Mouse (Mus musculus) liver, embryonic 14.5 days (tissue): Measurements from ENCODE around the gene Isl1. TPM values are rescaled to one million over a fixed set of nuclear protein-coding genes. Genes with fewer than 3 reads are reported as not detected.

Source experiments
- ATAC-seq: fragments of 200-750 bp; cut with Nextera tagmentation; 2 replicates; pipeline ENCODE4 v1.8.0; 2017; ENCODE audit warnings: moderate number of reproducible peaks, mild to moderate bottlenecking, moderate library complexity; ENCODE audit not compliant: insufficient read depth
- DNase-seq, 3 experiments: peaks; one replicate each; pipeline ENCODE4 v3.0.0-alpha.2; 2012 to 2013; ENCODE audit warnings: low read depth in 3 of 3, low spot score in 3 of 3
- H3K27ac ChIP-seq: fragments of 300-500 bp; sonication (generic); 2 replicates; pipeline ENCODE4 v1.5.1; 2014; ENCODE audit warnings: moderate library complexity, mild to moderate bottlenecking, control low read depth, inconsistent platforms
- H3K27me3 ChIP-seq: fragments of 300-500 bp; sonication (generic); 2 replicates; pipeline ENCODE4 v1.6.1; 2014; ENCODE audit warnings: mild to moderate bottlenecking, low read length, moderate library complexity; ENCODE audit not compliant: control insufficient read depth, insufficient read depth
- H3K36me3 ChIP-seq: fragments of 300-500 bp; sonication (generic); replicated peaks from 2 replicates; pipeline ENCODE4 v1.6.1; 2014; ENCODE audit warnings: low read depth; ENCODE audit not compliant: control insufficient read depth, insufficient read depth
- H3K4me1 ChIP-seq, 2 experiments: fragments of 200-500 bp in 1 of 2; fragments of 300-500 bp in 1 of 2; sonication (generic) in 1 of 2; replicated peaks; 2 replicates each; pipeline ENCODE4 v1.6.1; 2012 to 2014; ENCODE audit warnings: antibody characterized with exemption in 1 of 2, inconsistent platforms in 1 of 2, low read length in 1 of 2; ENCODE audit not compliant: control insufficient read depth in 2 of 2, insufficient read depth in 2 of 2
- H3K4me2 ChIP-seq: fragments of 300-500 bp; sonication (generic); 2 replicates; pipeline ENCODE4 v1.6.1; 2014; ENCODE audit warnings: low read depth, mild to moderate bottlenecking, control low read depth, moderate library complexity
- H3K4me3 ChIP-seq, 2 experiments: fragments of 200-500 bp in 1 of 2; fragments of 300-500 bp in 1 of 2; sonication (generic) in 1 of 2; 2 replicates each; pipeline ENCODE4 v1.5.1; 2012 to 2014; ENCODE audit warnings: low read depth in 2 of 2, low read length in 2 of 2, mild to moderate bottlenecking in 2 of 2, control low read depth in 1 of 2, inconsistent platforms in 1 of 2, moderate library complexity in 1 of 2; ENCODE audit not compliant: insufficient read depth in 1 of 2
- H3K9ac ChIP-seq: fragments of 300-500 bp; sonication (generic); replicated peaks from 2 replicates; pipeline ENCODE4 v1.6.1; 2014; ENCODE audit warnings: mild to moderate bottlenecking, control low read depth, moderate library complexity
- H3K9me3 ChIP-seq: fragments of 300-500 bp; sonication (generic); 2 replicates; pipeline ENCODE4 v1.6.1; 2016; ENCODE audit warnings: low read length, mixed read lengths; ENCODE audit not compliant: control insufficient read depth
- CTCF ChIP-seq: IDR thresholded peaks from 2 replicates; pipeline ENCODE4 v1.5.1; 2016; ENCODE audit warnings: antibody characterized with exemption, low read depth, control low read depth
- EP300 ChIP-seq: IDR thresholded peaks from 2 replicates; pipeline ENCODE4 v1.6.1; 2016; ENCODE audit warnings: antibody characterized with exemption, low read depth
- WGBS: fragments of 180-500 bp; shearing (Covaris S2); extraction: QIAGEN DNeasy Blood & Tissue Kit; methylation state at CpG from one replicate; pipeline ENCODE4 v1.1.7; 2014; ENCODE audit not compliant: insufficient replicate concordance; 5-methylcytosine and 5-hydroxymethylcytosine counted together
- polyA plus RNA-seq, 2 experiments: library from polyadenylated mRNA; depleted of rRNA in 1 of 2; stranded (reverse) in 1 of 2; unstranded in 1 of 2; fragments of >200 nt; fragmentation: Nextera tagmentation in 1 of 2; extraction: Ambion mirVana in 1 of 2; gene quantifications; 2 replicates each; pipeline versions ENCODE4 v1.2.1 to v1.2.3; 2012 to 2014

Isl1 gene
- polyA plus RNA-seq, 2 experiments, result 0.23 to 0.27 TPM

DNA sequence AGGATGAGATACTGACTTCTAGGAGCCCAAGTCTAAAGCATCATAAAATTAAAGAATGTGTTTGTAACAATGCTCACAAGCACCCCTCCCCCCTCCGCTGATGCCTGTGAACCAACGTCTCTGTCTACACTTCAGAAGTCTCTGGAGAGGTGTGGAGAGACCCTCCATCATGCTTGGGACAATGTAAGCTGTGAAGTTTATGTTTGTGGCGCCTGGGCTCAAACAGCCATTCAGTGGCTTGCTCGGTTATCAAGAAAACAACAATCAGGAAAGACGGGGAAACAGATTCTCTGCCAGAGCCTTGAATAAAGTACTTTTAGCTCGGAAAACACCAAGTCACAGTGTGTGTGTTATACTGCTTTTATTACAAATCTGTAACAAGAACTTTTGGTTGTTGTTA lies 14.8 kb downstream of the Isl1 start:
- H3K27me3 ChIP-seq, result peaks cover 50% of the 10 kb centered on the region
- 12% methylated on average over 6 of the region's 6 CpGs for WGBS

DNA sequence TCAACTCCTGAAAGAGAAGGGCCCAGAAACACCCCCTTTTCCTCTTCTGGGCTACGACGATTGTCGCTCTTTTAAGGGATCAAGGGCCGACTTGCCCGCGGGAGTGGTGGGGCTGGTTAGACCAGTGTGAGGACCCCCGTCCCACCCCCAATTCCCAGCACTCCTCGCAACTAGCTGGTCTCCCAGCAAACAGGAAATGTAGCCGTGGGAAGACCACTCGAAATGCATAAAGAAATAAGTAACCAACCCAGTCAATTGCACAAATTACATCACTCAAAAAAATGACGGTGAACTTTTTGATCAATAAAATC lies 15.4 kb downstream of the Isl1 start:
- H3K27ac ChIP-seq, result no peak overlapping the region
- no peak overlapping the region for H3K9ac ChIP-seq
- H3K9me3 ChIP-seq, result no peaks in the 10 kb centered on the region
- ATAC-seq (no peak), DNase-seq (no peak)
- no peaks in the 10 kb centered on the region for H3K36me3 ChIP-seq
- WGBS, result under 1% methylated on average over 11 of the region's 11 CpGs
- no peak for TF ChIP-seq CTCF
- no peak for TF ChIP-seq EP300
- H3K4me3 ChIP-seq, result no peak overlapping the region
- H3K27me3 ChIP-seq, result peaks cover 45% of the 10 kb centered on the region
- no peak overlapping the region for H3K4me2 ChIP-seq
- no peaks in the 10 kb centered on the region for H3K4me1 ChIP-seq

More for the DNA sequence above, 14.8 kb downstream of the Isl1 start:
- no peaks in the 10 kb centered on the region for H3K36me3 ChIP-seq
- H3K4me3 ChIP-seq, result no peak overlapping the region
- ATAC-seq, result no peak
- no peak overlapping the region for H3K27ac ChIP-seq
- TF ChIP-seq EP300 (no peak), CTCF (no peak)
- DNase-seq, result no peak
- no peak overlapping the region for H3K4me2 ChIP-seq
- H3K9ac ChIP-seq, result no peak overlapping the region
- H3K4me1 ChIP-seq, result no peaks in the 10 kb centered on the region
- no peaks in the 10 kb centered on the region for H3K9me3 ChIP-seq

DNA sequence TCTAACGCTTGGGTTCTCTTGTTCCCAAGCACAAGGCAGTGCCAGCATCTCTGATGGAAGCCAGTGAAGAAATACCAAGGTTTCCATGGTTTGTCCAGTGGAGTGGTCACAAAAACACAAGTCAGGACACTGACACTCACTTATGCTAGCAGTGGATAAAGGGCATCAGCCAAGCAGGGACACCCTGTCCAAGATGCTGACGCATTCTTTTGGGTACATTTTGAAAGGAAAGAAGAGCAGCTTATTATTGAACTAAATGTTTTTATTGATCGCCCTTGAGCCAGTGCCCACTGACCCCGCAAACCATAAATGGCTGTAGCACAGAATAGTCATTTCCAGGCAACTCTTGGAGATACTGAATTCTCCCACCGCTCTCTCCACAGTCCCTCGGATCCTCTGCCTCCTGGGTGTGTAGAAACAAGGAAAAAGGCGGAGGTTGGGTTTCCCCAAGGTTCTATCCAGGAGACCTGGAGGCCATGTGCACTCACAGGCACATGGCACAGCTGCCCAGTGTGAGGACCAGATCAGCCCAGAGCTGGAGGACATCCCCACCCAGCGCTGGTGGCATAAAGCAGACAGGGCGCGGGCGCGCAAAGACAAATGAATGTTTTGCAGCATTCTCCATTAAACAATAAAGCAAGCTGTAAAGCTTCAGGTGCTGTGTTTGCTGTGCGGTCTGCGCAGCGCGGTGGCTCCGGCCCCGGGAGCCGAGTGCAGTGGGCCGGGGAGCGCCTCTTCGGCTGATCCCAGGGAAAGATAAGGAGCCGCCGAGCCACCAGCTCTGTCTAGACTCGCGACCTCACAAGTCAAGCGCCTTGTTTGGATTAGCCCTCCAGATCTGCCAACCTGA lies 16.0 kb downstream of the Isl1 start:
- Histone ChIP-seq H3K4me2 (no peak overlapping the region), H3K9me3 (no peaks in the 10 kb centered on the region), H3K9ac (no peak overlapping the region), H3K4me3 (no peak overlapping the region), H3K4me1 (no peaks in the 10 kb centered on the region), H3K27me3 (peaks cover 39% of the 10 kb centered on the region), H3K36me3 (no peaks in the 10 kb centered on the region), H3K27ac (no peak overlapping the region)
- no peak for TF ChIP-seq EP300
- TF ChIP-seq CTCF, result no peak
- 7% methylated on average over 27 of the region's 27 CpGs for WGBS
- ATAC-seq (no peak), DNase-seq (no peak)

DNA sequence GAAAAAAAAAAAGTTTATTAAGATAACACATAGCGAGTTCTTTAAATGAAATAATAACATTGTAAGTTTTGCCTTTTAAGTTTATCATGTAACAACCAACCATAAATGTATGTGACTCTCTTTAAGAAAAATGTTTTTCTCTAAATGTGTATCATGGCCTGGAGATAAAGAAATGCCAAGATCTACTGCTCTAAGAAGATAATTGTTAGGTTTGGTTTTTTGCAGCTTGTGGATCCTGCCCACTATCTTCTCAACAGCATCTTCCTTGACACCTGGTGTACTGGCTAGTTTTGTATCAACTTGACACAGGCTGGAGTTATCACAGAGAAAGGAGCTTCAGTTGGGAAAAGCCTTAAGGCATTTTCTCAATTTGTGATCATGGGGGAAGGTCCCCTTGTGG lies 19.8 kb downstream of the Isl1 start:
- Histone ChIP-seq H3K27ac (no peak overlapping the region), H3K27me3 (peaks cover 12% of the 10 kb centered on the region), H3K4me3 (no peak overlapping the region), H3K9me3 (no peaks in the 10 kb centered on the region), H3K4me2 (no peak overlapping the region), H3K36me3 (no peaks in the 10 kb centered on the region), H3K9ac (no peak overlapping the region), H3K4me1 (no peaks in the 10 kb centered on the region)
- WGBS, result 70% methylated on average over 1 of the region's 1 CpGs
- ATAC-seq, result no peak
- no peak for TF ChIP-seq CTCF
- DNase-seq, result no peak

DNA sequence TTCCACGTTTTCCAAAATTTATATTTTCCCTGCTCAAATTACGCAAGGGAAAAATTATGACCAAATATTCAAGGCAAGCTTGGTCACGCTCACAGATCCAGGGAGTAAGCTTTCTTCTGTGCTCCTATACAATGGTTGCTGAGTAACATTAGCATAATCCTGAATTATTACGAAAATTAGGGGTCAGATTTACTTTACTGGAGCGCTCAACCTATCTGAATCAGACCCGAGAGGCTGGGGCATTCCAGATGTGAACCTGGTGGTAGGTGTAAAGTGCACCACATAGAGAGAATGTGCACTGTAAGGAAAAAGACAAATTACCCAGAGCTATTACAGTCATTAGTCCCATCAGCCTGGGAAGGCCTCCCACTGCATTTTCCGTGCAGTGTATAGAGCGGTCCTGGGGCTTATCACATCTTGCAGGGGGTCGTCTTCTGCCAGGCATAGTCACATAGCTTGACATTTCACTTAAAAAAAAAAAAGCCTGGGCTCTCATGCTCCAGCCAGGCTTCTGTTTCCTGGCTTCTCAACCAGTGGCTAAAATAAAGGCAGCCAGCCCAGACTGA lies 30.2 kb downstream of the Isl1 start:
- no peak for ATAC-seq
- H3K27me3 ChIP-seq, result no peaks in the 10 kb centered on the region
- H3K36me3 ChIP-seq, result no peaks in the 10 kb centered on the region
- H3K4me3 ChIP-seq, result no peak overlapping the region
- no peaks in the 10 kb centered on the region for H3K9me3 ChIP-seq
- no peak overlapping the region for H3K9ac ChIP-seq
- WGBS, result 51% methylated on average over 9 of the region's 9 CpGs
- H3K4me2 ChIP-seq, result no peak overlapping the region
- H3K4me1 ChIP-seq, result no peaks in the 10 kb centered on the region
- H3K27ac ChIP-seq, result no peak overlapping the region
- DNase-seq, result no peak
- TF ChIP-seq EP300 (no peak), CTCF (no peak)
